ENCODE assay signal across 8 mouse cellular contexts in genomic region chr3:39220011-39220706, GRCm38 (mm10).
DNase-seq lines count a peak whose midpoint lies in the region; ATAC-seq lines count a peak whose summit lies in the region.
"Had no signal": no experiment of that assay in that cellular context is flagged by ENCODE, and none has a peak within 500 bp of the region (broad histone marks: within the 10 kb centered on the region; RNA-seq: fewer than 3 reads in every experiment).

No protein-coding gene starts in this region.

- no peak overlapping the region for H3K4me3 ChIP-seq in embryonic facial prominence, embryonic 14.5 days (ENCODE audit: low read depth, low read length)
- no peak overlapping the region for H3K4me3 ChIP-seq in limb, embryonic 13.5 days
- no peak overlapping the region for H3K4me3 ChIP-seq in neural tube, embryonic 11.5 days (ENCODE audit: low read depth, low read length)
- H3K4me3 ChIP-seq: megakaryocyte, embryonic 14.5 days had no signal

- 46% methylated on average over 10 of the region's 10 CpGs for WGBS in embryonic facial prominence, embryonic 14.5 days
- WGBS in limb, embryonic 13.5 days: 45% methylated on average over 10 of the region's 10 CpGs
- WGBS in neural tube, embryonic 11.5 days: 26% methylated on average over 10 of the region's 10 CpGs

- H3K4me2 ChIP-seq in embryonic facial prominence, embryonic 14.5 days (ENCODE audit: low read depth, low read length): no peak overlapping the region
- no peak overlapping the region for H3K4me2 ChIP-seq in limb, embryonic 13.5 days (replicated peaks)
- H3K4me2 ChIP-seq in neural tube, embryonic 11.5 days (ENCODE audit: low read depth): peak overlapping the region; percentile 24; the same call in 1 of the 2 replicates

- no peak overlapping the region for H3K9ac ChIP-seq in embryonic facial prominence, embryonic 14.5 days (ENCODE audit: low read depth, low read length)
- no peak overlapping the region for H3K9ac ChIP-seq in limb, embryonic 13.5 days
- no peak overlapping the region; the same call in 1 of the 2 replicates for H3K9ac ChIP-seq in neural tube, embryonic 11.5 days (ENCODE audit: low read length)

- H3K4me1 ChIP-seq in embryonic facial prominence, embryonic 14.5 days (ENCODE audit: control insufficient read depth, insufficient read depth, low read length): 0 out of 2 replicates have a peak, but pooled peaks cover 5% of the 10 kb centered on the region
- peaks cover 7% of the 10 kb centered on the region for H3K4me1 ChIP-seq in limb, embryonic 13.5 days
- H3K4me1 ChIP-seq in neural tube, embryonic 11.5 days (ENCODE audit: control insufficient read depth, insufficient read depth, low read length): 0 out of 2 replicates have a peak, but pooled peaks cover 2% of the 10 kb centered on the region
- H3K4me1 ChIP-seq: megakaryocyte, embryonic 14.5 days had no signal

- peak; percentile 26 for DNase-seq in adrenal gland, adult 8-10 months
- peak; percentile 59 for DNase-seq in embryonic facial prominence, embryonic 14.5 days (ENCODE audit: low spot score)
- peak; percentile 45 to 57 for DNase-seq in heart, postnatal 36 days
- DNase-seq in neural tube, embryonic 11.5 days (ENCODE audit: low spot score): peak; percentile 65
- DNase-seq in spleen, postnatal 10 days (ENCODE audit: low spot score in 2 of 2): no peak
- no peak for DNase-seq in left cerebral cortex, adult 11 months (ENCODE audit: low spot score)

- no peaks in the 10 kb centered on the region for H3K9me3 ChIP-seq in embryonic facial prominence, embryonic 14.5 days (ENCODE audit: control insufficient read depth, low read length)
- H3K9me3 ChIP-seq in limb, embryonic 13.5 days: no peaks in the 10 kb centered on the region
- H3K9me3 ChIP-seq in neural tube, embryonic 11.5 days (ENCODE audit: control insufficient read depth, low read length): no peaks in the 10 kb centered on the region

- intact Hi-C loops in heart, postnatal 36 days (cut with DNase I): loop anchor here (2.0 to 10.0 kb wide), 6 partner anchors 233 to 843 kb away; partner anchors contain the start of gene Fat4

- no peak overlapping the region for H3K27ac ChIP-seq in embryonic facial prominence, embryonic 14.5 days (replicated peaks; ENCODE audit: low read depth, low read length)
- H3K27ac ChIP-seq in limb, embryonic 13.5 days: peak overlapping the region; percentile 22; the same call in 1 of the 2 replicates
- H3K27ac ChIP-seq in neural tube, embryonic 11.5 days (ENCODE audit: low read depth, low read length): peak overlapping the region; percentile 0; the same call in 1 of the 2 replicates

- no peaks in the 10 kb centered on the region for H3K27me3 ChIP-seq in embryonic facial prominence, embryonic 14.5 days (replicated peaks; ENCODE audit: control insufficient read depth, insufficient read depth, low read length)
- H3K27me3 ChIP-seq in limb, embryonic 13.5 days: no peaks in the 10 kb centered on the region
- H3K27me3 ChIP-seq in neural tube, embryonic 11.5 days (ENCODE audit: control insufficient read depth, insufficient read depth, low read length): no peaks in the 10 kb centered on the region
- H3K27me3 ChIP-seq: megakaryocyte, embryonic 14.5 days had no signal

- ATAC-seq in embryonic facial prominence, embryonic 14.5 days (ENCODE audit: low read depth): peak; percentile 70; the same call in 1 of the 2 replicates
- no peak for ATAC-seq in limb, embryonic 13.5 days (ENCODE audit: low FRiP score, low read depth)
- ATAC-seq in neural tube, embryonic 11.5 days (ENCODE audit: insufficient read depth, low FRiP score, low TSS enrichment): peak; percentile 88

- H3K36me3 ChIP-seq in embryonic facial prominence, embryonic 14.5 days (ENCODE audit: control insufficient read depth, insufficient read depth, low read length): no peaks in the 10 kb centered on the region
- H3K36me3 ChIP-seq in limb, embryonic 13.5 days: no peaks in the 10 kb centered on the region
- H3K36me3 ChIP-seq in neural tube, embryonic 11.5 days (ENCODE audit: control insufficient read depth, insufficient read depth, low read length): no peaks in the 10 kb centered on the region

Comparison
In these comparisons a context has a peak if more than half of its experiments do, and no peak if none do; other contexts are left out.
1. DNase-seq: peak in adrenal gland, adult 8-10 months (single experiment), embryonic facial prominence, embryonic 14.5 days (single experiment), heart, postnatal 36 days (2 of 2) and neural tube, embryonic 11.5 days (single experiment); none in spleen, postnatal 10 days (0 of 2) and left cerebral cortex, adult 11 months (single experiment).